In genomic region chr10:70843848-70844247, GRCm38 (mm10) we compare ENCODE assay signal across 19 mouse cellular contexts.
"Had no signal": no experiment of that assay in that cellular context is flagged by ENCODE, and none has a peak within 500 bp of the region (broad histone marks: within the 10 kb centered on the region; RNA-seq: fewer than 3 reads in every experiment).

No protein-coding gene starts in this region.

- H3K4me3 ChIP-seq: left cerebral cortex, adult 2 months; liver, embryonic 13.5 days; neural tube, embryonic 12.5 days; neural tube, embryonic 15.5 days; stomach, embryonic 15.5 days had no signal

- H3K9ac ChIP-seq: liver, embryonic 13.5 days; neural tube, embryonic 12.5 days; neural tube, embryonic 15.5 days; stomach, embryonic 15.5 days had no signal

- H3K4me1 ChIP-seq: liver, embryonic 13.5 days; neural tube, embryonic 12.5 days; neural tube, embryonic 15.5 days; stomach, embryonic 15.5 days had no signal

- DNase-seq: kidney, adult 18-20 months; kidney, adult 9 months; kidney, postnatal 14 days; kidney, postnatal 4 days; layer of hippocampus, adult 9-11 months; layer of hippocampus, postnatal 36 days; liver, embryonic 13.5 days; lung, adult 2 months; lung, postnatal 14 days; lung, postnatal 4 days; midbrain, embryonic 14.5 days; retina, postnatal 1 day; right cerebral cortex, postnatal 25 days; spleen, adult 18-20 months; thymus, postnatal 36 days had no signal

- H3K27me3 ChIP-seq: liver, embryonic 13.5 days; neural tube, embryonic 12.5 days; neural tube, embryonic 15.5 days; stomach, embryonic 15.5 days had no signal

- H3K9me3 ChIP-seq: neural tube, embryonic 12.5 days; stomach, embryonic 15.5 days had no signal

- H3K36me3 ChIP-seq: liver, embryonic 13.5 days; neural tube, embryonic 12.5 days; neural tube, embryonic 15.5 days; stomach, embryonic 15.5 days had no signal

- H3K4me2 ChIP-seq: liver, embryonic 13.5 days; neural tube, embryonic 12.5 days; neural tube, embryonic 15.5 days; stomach, embryonic 15.5 days had no signal

- H3K27ac ChIP-seq: left cerebral cortex, adult 2 months; liver, embryonic 13.5 days; neural tube, embryonic 12.5 days; neural tube, embryonic 15.5 days; stomach, embryonic 15.5 days had no signal
